ENCODE assay signal across 8 mouse cellular contexts in the genomic region with DNA sequence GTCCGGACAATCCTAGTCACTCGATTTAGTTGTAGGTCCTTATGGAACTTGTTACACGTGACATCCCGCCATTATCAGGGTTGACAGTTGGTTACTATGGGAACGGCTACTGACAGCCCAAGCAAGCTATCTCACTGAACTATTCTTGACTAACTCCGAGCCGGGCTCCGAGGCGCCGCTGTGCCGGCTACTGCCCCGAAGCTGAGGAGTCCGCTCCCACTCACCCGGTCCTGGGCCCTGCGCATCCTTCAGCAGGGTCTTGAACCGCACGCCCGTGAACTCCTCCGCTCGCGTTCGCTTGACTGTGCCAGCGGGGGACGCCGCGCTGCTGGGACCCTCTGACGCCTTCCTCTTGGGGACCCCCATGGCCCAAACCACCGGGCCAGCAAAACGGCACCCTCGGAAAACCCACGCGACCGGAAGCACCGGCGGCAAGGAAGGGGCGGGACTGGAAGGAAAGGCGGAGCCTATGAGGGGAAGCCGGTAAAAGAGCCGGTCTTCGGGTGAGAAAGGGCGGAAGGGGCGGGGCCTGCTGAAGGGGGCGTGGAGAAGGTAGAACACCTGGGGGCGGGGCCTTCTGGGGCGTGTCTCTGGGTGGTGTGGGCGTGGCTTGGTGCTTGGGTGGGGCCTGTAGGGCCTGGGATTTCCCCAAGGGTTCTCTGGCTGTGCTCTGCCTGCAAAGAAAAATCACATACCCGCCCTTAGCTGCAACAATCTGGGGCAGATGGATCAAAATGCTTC. TPM values are rescaled to one million over a fixed set of nuclear protein-coding genes. Genes with fewer than 3 reads are reported as not detected.
DNase-seq lines count a peak whose midpoint lies in the region; ATAC-seq lines count a peak whose summit lies in the region.

TSS of gene Urb1 (minus strand) at position 439 of the 741 bp plus-strand sequence.

- peak within 1 kb of the TSS; percentile 69 for H3K9ac ChIP-seq in heart, embryonic 16.5 days (ENCODE audit: low read length)
- peak within 1 kb of the TSS; percentile 58 for H3K9ac ChIP-seq in liver, embryonic 15.5 days
- peak within 1 kb of the TSS; percentile 52 for H3K9ac ChIP-seq in neural tube, embryonic 12.5 days

- peak within 1 kb of the TSS; percentile 67 for H3K4me2 ChIP-seq in heart, embryonic 16.5 days (ENCODE audit: low read depth, low read length)
- H3K4me2 ChIP-seq in liver, embryonic 15.5 days, result peak within 1 kb of the TSS; percentile 87
- peak within 1 kb of the TSS; percentile 83 for H3K4me2 ChIP-seq in neural tube, embryonic 12.5 days (replicated peaks)

- peak; percentile 100 for DNase-seq in CD8-positive naive resting alpha-beta T cell, adult 2 months (ENCODE audit: low read depth in 2 of 2, low spot score in 2 of 2)
- peak; percentile 93 for DNase-seq in c-Kit-positive CD71-negative TER-119-negative erythroid progenitor cells, embryonic 14.5 days (ENCODE audit: low read depth)
- DNase-seq in forebrain, embryonic 10.5 days (ENCODE audit: extremely low spot score, low spot score), result peak; percentile 100
- DNase-seq in kidney, postnatal 36 days, result peak; percentile 99 to 100
- peak; percentile 93 for DNase-seq in telencephalon, adult 2 months (ENCODE audit: low read depth, low spot score)

- no peaks in the 10 kb centered on the region for H3K9me3 ChIP-seq in forebrain, embryonic 10.5 days
- H3K9me3 ChIP-seq in heart, embryonic 16.5 days (replicated peaks; ENCODE audit: control insufficient read depth, low read length), result no peaks in the 10 kb centered on the region
- H3K9me3 ChIP-seq in liver, embryonic 15.5 days (replicated peaks), result no peaks in the 10 kb centered on the region
- H3K9me3 ChIP-seq in neural tube, embryonic 12.5 days, result no peaks in the 10 kb centered on the region

- ATAC-seq in heart, embryonic 16.5 days (replicated peaks; ENCODE audit: extremely low read depth, insufficient read depth, low FRiP score), result peak; percentile 94
- ATAC-seq in liver, embryonic 15.5 days (ENCODE audit: insufficient read depth), result peak; percentile 90
- ATAC-seq in neural tube, embryonic 12.5 days (ENCODE audit: low FRiP score, low read depth), result peak; percentile 94

- H3K27me3 ChIP-seq in forebrain, embryonic 10.5 days (ENCODE audit: poor library complexity, severe bottlenecking), result no peaks in the 10 kb centered on the region
- H3K27me3 ChIP-seq in heart, embryonic 16.5 days (ENCODE audit: control insufficient read depth, insufficient read depth, low read length), result no peaks in the 10 kb centered on the region
- peaks cover 18% of the 10 kb centered on the region for H3K27me3 ChIP-seq in liver, embryonic 15.5 days
- no peaks in the 10 kb centered on the region for H3K27me3 ChIP-seq in neural tube, embryonic 12.5 days (replicated peaks)

- peaks cover 26% of the 10 kb centered on the region for H3K4me1 ChIP-seq in forebrain, embryonic 10.5 days
- H3K4me1 ChIP-seq in heart, embryonic 16.5 days (ENCODE audit: control insufficient read depth, insufficient read depth, low read length), result peaks cover 9% of the 10 kb centered on the region
- peaks cover 50% of the 10 kb centered on the region for H3K4me1 ChIP-seq in liver, embryonic 15.5 days (replicated peaks)
- peaks cover 17% of the 10 kb centered on the region; the same call in 1 of the 2 replicates for H3K4me1 ChIP-seq in neural tube, embryonic 12.5 days

- peaks cover 10% of the 10 kb centered on the region for H3K36me3 ChIP-seq in forebrain, embryonic 10.5 days (replicated peaks)
- no peaks in the 10 kb centered on the region for H3K36me3 ChIP-seq in heart, embryonic 16.5 days (ENCODE audit: control insufficient read depth, insufficient read depth)
- H3K36me3 ChIP-seq in liver, embryonic 15.5 days (replicated peaks), result no peaks in the 10 kb centered on the region
- H3K36me3 ChIP-seq in neural tube, embryonic 12.5 days, result peaks cover 4% of the 10 kb centered on the region; the same call in 1 of the 2 replicates

- WGBS in forebrain, embryonic 10.5 days, result under 1% methylated on average over 47 of the region's 47 CpGs
- under 1% methylated on average over 47 of the region's 47 CpGs for WGBS in heart, embryonic 16.5 days
- WGBS in liver, embryonic 15.5 days (ENCODE audit: insufficient replicate concordance), result under 1% methylated on average over 47 of the region's 47 CpGs
- under 1% methylated on average over 47 of the region's 47 CpGs for WGBS in neural tube, embryonic 12.5 days

- H3K4me3 ChIP-seq in forebrain, embryonic 10.5 days, result peak within 1 kb of the TSS; percentile 90
- peak within 1 kb of the TSS; percentile 68 for H3K4me3 ChIP-seq in heart, embryonic 16.5 days (ENCODE audit: low read length)
- peak within 1 kb of the TSS; percentile 68 for H3K4me3 ChIP-seq in liver, embryonic 15.5 days (replicated peaks)
- H3K4me3 ChIP-seq in neural tube, embryonic 12.5 days, result peak within 1 kb of the TSS; percentile 76

- H3K27ac ChIP-seq in forebrain, embryonic 10.5 days, result peak within 1 kb of the TSS; percentile 79
- peak within 1 kb of the TSS; percentile 84 for H3K27ac ChIP-seq in heart, embryonic 16.5 days (ENCODE audit: low read length)
- peak within 1 kb of the TSS; percentile 85 for H3K27ac ChIP-seq in liver, embryonic 15.5 days (replicated peaks)
- H3K27ac ChIP-seq in neural tube, embryonic 12.5 days, result no peak within 1 kb of the TSS

RNA-seq across cellular contexts. Expression of gene Urb1, which starts in this region (rescaled TPM):
- polyA plus RNA-seq in forebrain, embryonic 10.5 days (2016; fragmentation: Nextera tagmentation; extraction: Ambion mirVana), result 13.4 and 13.8 TPM in 2 replicates
- 6.7 and 7.2 TPM in 2 replicates for polyA plus RNA-seq in heart, embryonic 16.5 days (2015; fragmentation: Nextera tagmentation; extraction: Ambion mirVana)
- polyA plus RNA-seq in liver, embryonic 15.5 days (2015; fragmentation: Nextera tagmentation; extraction: Ambion mirVana), result 4.3 and 4.5 TPM in 2 replicates
- 9.8 and 11.4 TPM in 2 replicates for polyA plus RNA-seq in neural tube, embryonic 12.5 days (2016; fragmentation: Nextera tagmentation; extraction: Ambion mirVana)
